Mouse (Mus musculus): ENCODE results near the gene Spocd1.

GRCm38 (mm10) chr4:129881661-129882060, 47.4 kb upstream of the Spocd1 start:
- no peak for TF ChIP-seq CTCF (IDR thresholded peaks at IDR 0.05; ENCODE audit: low read depth, low read length)
- no peak for TF ChIP-seq POLR2A (IDR thresholded peaks at IDR 0.05; ENCODE audit: extremely low read depth, insufficient read depth, low read length)

Data from liver, adult 2 months (tissue).